Mouse (Mus musculus): ENCODE measurements at regions not wholly inside any gene's neighbourhood (a gene's known extent, or its start where the extent isn't known, plus 50 kb on each side); places are given as distances from the start of the nearest gene placed in this dataset.

DNA sequence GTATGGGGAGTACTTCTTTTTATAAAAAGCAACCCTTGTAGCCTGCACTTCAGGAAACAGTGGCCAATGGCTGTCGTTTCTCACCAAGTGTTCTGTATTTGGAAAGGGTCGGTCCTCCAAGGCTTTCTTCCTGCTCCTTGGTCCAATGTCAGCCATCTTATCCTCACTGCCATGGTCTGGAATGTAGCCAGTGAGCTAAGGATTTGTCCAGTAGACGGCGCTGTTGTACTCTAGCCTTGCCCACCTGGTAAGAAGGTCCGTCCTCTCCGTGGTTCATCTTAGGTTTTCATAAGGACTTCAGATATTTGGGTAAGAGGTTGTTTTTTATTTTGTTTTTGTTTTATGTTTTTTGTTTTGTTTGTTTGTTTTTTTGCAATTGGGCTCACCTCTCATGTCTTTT lies 72.8 kb upstream of the Slc25a13 start:
- peak; percentile 27 to 30 for DNase-seq

GRCm38 (mm10) chr6:6280812-6281568 lies 64.0 kb upstream of the Slc25a13 start:
- DNase-seq: no peak

- DNase-seq: no peak
These were observed 62.7 kb upstream of the Slc25a13 start for GRCm38 (mm10) chr6:6279646-6280045.

DNA sequence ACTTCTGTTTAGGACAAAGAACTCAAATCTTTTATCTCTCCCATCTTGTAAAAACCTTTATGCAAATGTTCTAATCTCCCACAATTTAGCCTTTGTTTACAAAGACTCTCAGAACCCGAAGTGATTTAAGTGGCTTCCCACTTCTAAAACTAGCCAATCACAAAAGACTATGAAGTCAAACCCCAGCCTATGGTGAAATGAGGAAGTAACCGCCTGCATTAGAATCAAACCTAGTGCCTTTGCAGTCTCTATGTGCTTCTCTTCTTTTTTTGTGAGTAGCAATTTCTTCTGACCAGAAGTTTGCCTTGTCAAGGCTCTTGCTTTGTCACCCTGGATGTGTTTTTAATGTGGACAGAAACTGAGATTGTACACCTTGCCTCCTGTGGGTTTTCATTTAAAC lies 53.6 kb upstream of the Slc25a13 start:
- DNase-seq: no peak

All from cerebellum, postnatal 36 days (tissue).